Mouse (Mus musculus) natural killer cell, adult 2 months (primary cell): Measurements from ENCODE around the gene Tcf25.

Experiments used
- DNase-seq, 2 experiments: peaks; one replicate each; pipeline ENCODE4 v3.0.0; 2022; ENCODE audit warnings: low spot score in 2 of 2

Tcf25 gene

DNA sequence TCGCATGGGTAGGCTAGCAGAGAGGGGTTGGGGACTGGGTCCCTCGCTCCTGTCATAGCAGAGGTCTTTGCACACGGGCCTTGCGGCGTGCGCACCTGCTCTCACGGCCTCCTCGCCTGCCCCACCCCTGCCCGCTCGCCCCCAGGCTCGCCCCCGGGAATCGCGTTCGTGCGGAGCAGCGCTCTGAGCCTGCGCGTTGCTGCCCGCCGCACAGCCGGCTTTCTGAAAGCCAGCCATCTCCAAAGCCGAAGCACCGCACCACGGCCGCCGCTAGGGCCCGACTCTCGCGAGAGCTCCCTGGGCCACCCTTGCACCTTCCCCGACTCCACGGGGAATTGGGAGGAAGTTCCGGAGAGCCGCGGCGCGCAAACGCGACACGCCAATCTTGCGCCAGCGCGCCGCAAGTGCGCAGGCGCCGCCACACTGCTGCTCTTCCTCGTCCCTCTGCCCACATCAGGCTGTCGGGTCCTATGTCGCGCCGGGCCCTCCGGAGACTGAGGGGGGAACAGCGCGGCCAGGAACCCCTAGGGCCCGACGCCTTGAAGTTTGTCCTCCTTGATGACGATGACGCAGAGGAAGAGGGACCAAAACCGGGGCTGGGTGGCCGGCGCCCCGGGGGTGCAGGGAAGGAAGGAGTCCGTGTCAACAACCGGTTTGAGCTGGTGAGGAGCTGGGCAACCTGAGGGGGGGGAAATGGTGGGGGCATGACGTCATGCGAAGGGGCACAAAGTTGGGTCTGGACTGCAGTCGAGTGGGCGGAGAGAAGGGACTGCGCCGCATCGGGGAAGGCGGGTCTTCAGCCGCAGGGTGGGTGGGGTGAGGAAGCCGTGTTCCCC lies at the start of gene Tcf25:
Gene Tcf25, plus strand, starts transcription at position 351 of the 836 bp plus-strand sequence.
- peak; percentile 91 to 97 for DNase-seq

DNA sequence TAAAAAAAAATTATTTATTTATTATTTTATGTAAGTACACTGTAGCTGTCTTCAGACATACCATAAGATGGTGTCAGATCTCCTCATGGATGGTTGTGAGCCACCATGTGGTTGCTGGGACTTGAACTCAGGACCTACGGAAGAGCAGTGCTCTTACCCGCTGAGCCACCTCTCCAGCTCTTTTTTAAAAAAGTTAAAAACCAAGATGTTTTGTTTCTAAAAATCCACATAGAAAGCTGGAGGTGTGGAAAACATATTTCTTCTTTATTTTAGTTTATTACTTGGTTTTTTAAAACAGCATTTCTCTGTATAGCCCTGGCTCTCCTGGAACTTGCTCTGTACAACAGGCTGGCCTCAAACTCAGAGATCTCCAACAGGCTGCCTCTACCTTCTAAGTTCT lies 45.0 kb upstream of the Tcf25 start:
- DNase-seq = no peak

DNA sequence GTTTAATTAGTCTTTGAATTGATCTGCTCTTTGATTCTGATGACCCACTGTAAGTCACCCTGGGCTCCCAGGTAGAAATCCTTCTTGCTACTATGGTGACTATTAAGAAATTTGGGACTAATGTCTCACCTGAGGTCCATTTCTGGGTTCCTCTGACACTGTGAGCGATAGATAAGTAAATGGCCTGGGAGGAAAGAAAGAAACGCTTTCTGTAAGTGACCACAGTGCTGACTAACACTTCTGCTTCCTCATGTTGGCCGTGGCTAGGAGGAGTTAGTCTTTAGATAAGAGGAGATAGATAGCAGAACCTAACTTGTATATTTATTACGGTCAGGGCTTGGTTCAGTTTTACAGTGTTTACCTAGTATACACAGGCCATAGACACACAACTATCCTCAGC lies 44.2 kb upstream of the Tcf25 start:
- DNase-seq = no peak

DNA sequence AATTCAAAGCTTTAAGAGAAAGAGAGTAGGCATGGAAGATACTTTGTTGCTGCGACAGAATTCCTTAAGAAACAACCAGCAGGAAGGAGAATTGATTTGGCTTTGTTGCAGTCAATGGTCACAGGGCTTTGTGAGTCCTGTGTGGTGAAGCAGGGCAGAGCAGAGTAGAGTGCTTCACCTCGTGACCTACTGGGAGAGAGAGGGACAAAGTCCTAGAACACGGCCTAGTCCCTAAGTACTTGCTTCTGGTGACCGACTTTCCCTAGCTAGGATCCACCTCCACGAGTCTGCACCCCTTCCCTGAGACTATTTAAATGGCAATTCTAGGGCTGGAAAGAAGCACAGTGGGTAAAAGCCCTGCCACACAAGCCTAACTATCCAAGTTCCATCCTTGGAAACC lies 43.6 kb upstream of the Tcf25 start:
- DNase-seq = no peak

DNA sequence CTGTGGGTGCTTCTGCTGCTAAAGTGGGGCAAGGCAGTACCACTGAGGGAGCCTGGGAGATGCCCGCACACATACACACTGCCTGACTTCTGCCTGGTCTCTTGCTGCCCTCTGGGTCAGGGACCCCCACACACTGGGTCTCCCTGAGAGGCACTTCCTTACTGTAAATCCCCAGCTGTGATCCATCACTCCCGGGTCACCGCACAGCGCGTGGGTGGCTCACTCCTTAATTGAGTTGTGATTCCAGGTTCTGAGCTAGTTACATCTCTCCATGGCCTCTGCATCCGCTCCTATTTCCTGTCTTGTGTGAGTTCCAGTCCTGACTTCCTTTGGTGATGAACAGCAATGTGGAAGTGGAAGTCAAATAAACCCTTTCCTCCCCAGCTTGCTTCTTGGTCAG lies 42.9 kb upstream of the Tcf25 start:
- DNase-seq = no peak

DNA sequence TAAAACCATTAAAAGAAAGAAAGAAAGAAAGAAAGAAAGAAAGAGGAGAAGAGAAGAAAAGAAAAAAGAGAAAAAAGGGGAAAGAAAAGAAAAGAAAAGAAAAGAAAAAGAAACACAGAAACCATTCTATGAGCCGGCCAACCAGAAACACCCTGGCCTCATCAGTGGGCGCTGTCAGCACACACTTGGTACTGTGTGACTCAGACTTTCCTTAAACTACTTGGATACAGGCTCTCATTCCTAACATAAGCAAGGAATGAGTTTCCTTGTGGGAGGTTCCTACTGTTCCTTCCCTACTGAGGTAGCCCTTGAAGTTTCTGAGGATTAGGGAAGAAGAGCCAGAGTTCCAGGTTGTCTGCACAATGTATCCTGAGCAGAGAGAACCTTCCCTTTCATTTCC lies 42.3 kb upstream of the Tcf25 start:
- DNase-seq = no peak

DNA sequence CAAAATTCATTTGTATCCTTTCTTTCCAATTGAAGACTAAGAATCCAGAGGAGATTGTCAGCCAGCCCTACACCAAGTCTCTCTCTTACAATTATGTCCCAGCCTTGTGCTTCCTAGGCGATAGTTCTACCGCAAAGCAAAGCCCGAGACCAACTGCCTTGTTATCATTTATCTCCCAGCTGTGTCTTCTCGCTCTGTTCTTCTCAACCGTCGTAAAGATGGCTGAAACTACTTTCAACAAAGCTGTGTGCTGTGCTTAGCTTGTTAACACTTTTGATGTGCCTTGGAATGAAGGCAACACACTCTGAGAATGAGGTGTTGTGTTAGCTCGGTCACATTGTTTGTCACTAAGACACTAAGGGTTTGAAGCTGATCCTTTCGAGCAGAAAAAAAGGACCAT lies 41.7 kb upstream of the Tcf25 start:
- no peak for DNase-seq

DNA sequence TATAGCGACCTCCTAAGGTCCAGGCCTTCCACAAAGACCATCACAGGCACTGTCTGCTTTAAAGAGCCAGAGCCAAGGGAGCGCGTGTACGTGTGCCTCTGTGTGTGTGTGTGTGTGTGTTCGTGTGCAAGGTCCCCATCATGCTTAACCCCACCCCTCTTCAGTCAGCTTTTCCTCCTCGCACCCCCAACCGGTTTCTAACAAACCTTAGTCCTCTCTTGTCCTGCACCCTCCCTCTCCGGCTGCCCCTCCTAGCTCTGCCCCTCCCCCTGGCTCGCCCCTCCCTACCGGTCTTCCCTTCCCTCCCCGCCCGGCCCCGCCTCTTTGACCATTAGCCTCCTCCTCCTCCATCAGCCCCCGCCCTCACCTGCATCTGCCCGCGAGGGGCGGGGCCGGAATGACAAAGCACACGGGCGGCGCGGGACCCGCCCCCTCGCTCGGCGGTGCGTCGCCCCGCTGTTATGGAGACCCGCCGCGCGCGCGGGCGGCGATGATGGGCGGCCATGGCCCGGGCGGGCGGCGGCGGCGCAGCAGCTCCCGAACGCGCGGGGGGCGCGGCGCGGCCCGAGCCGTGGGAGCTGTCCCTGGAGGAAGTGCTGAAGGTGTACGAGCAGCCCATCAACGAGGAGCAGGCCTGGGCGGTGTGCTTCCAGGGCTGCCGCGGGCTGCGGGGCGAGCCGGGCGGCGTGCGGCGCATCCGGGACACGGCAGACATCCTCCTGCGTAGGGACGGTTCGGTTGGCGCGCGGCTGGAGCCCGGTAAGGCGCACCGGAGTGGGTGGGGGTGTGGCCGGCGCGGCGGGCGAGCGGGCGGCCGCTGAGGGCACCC lies 41.1 kb upstream of the Tcf25 start, which contains the start of gene Spire2:
Gene Spire2, plus strand, starts transcription at position 452 of the 829 bp plus-strand sequence.
- peak; percentile 31 to 67 for DNase-seq

DNA sequence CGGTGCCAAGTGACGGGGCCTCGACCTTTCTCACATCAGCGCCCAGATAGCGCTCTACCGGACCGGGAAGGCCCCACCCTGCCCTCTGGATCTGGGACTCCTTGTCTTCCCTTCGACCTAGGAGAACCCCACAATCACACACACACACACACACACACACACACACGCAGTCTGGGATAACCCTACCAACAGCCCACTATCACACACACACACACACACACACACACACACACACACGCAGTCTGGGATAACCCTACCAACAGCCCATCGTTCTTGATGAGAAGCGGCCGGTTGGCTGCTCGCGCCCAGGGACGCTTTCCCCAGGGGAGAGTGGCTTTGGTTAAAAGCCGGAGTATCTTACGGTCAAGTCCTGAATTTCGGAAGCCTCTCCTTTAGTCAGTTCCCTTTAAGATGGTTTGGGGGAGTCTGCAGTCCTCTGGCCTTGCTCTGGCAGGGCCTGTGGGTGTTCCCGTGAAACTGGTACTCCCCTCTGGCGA lies 40.4 kb upstream of the Tcf25 start:
- DNase-seq = no peak

DNA sequence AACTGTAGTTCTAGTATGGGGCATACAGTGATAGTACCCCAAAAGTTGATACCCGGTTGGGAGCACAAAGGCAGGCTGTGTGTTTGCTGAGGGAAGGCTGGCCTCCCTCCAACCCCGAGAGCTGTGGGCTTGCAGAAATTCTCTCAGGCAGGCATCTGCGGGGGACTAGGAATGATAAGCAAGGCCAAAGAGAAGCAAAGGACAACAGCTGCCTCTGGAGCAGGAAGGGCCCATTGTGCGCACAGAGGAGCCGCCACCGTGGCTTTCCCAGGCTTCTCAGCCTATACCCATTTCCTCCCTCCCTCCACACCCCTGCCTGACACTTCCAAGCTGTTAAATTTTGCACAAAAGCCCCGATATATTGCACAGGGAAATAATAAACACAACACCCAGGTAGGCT lies 39.7 kb upstream of the Tcf25 start:
- DNase-seq = no peak

DNA sequence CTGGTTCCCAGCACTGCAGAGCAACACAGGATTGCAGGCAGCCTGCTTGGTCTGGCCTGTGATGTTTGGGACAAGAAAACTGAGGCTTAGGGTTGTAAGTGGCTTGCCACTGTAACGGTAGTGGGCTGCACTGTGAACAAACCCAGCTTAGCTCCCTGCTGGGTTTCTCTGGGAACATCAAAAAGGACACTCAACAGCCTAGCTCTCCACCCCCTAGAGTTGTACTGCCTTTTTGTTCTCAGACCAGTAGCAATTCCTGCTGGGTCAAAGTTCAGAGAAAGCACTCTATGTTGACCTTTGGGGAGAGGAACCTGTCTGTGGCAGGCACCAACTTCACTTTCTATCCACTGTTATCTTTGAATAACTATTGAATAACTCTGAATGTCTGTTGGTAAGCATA lies 39.1 kb upstream of the Tcf25 start:
- no peak for DNase-seq

DNA sequence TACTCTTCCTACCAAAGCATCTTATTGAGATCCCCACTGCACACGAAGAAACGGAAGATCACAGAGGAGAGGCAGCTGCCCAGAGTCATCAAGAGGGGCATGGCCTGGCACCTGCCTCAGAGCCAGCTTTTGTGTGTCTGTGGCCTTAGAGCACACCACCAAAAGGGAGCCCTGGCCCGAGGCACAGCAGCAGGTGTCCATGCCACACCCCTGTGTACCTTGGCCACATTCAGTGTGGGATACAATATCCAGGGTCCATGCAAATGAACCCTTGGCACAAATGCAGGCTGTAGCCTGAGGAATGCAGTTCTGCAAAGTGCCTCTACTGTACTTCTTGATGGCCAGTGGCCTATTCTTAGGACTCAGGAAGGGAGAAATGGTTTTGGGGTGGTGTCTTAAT lies 36.1 kb upstream of the Tcf25 start:
- no peak for DNase-seq

DNA sequence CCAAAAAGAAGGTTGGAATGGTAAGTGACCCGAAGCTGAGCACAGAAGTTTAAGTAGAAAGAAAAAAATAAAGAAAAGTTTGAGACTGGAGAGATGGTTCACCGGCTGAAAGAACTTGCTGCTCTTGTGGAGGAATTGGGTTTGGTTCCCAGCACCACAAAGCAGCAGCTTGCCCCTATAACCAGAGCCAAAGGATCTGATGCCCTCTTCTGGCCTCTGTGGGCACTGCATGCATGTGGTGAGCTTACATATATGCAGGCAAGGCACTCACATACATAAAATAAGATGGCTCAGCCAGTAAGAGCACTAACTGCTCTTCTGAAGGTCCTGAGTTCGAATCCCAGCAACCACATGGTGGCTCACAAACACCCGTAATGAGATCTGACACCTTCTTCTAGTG lies 33.5 kb upstream of the Tcf25 start:
- DNase-seq = peak in 1 of 2 experiments; percentile 18

DNA sequence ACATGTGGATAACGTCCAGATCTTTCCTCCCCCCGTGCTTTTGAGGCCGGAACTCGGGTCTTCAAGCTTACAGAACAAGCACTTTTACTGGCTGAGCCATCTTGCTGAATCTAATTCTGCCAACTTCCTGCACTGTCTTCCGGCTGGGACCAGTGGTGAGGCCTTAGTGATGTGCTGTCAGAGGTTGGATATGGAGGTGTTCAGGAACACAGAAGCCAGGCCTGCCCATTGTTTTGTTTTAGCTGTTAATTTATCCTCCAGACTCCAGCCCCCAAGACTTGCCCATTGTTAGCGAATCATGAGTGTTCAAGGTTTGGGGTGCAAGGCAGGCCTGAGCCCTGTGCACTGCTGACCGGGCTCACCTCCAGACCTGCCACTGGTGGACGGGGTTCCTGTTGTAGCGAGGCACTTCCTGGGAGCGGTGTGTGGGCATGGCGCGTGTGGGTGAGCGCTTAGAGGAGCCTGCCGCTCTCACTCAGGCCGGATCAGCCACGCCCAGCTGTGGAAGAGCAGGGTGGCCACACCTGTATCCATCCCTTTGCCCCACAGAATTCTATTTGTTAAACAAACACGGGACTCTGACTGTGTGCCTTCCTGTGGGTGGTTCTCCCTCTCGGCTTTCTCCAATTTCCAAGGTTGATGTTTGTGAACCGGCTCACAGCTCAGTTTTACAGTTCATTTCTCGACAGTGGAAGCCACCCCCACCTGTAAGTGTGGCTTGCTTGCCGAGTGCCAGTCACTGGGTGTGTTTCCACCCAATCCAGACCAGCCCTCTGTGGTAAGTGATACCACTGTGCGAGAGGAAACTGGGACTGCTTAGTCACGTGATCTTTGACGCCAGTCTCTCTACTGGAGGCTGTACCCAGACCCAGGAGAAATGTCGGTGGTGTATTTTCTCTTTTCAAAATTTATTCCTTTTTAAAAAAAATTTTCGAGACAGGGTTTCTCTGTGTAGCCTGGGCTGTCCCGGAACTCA lies 32.2 kb upstream of the Tcf25 start:
- no peak for DNase-seq

DNA sequence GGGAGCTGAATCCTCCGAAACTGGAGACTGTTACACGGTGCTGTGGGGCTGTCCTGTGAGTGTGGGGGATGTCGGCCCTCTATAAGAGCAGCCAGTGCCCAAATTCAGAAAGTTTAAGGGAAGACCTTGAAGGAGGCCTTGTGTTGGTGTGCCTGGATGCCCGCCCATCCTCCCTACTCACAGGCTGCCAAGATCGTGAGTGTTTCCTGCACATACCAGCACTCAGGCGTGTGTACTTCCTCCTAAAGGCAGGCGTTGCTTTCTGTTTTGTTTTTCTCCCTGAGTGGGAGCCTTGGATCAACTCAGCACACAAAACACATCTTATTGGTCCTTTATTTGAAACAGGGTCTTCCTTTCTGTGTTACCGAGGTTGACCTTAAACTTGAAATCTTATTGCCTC lies 31.3 kb upstream of the Tcf25 start:
- DNase-seq = no peak

DNA sequence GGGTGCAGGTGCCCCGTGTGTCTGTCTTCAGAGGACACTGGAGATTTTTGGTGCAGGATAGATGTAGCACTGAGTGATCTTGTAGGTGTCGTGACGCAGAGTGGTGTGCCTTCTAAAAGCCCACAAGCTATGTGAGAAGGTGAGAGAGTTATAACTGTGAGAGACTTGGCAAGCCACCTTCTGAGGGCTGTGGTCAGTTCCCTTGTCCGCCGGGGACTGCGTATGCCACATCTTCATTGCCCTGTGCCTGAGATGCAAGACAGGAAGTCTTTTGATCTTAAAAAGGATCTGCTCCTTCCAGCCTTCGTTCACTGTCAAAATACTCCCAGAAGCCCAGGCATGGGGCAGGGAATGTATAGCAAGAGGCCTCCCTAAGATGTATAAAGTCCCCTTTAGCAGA lies 30.6 kb upstream of the Tcf25 start:
- DNase-seq = peak; percentile 31 to 58

DNA sequence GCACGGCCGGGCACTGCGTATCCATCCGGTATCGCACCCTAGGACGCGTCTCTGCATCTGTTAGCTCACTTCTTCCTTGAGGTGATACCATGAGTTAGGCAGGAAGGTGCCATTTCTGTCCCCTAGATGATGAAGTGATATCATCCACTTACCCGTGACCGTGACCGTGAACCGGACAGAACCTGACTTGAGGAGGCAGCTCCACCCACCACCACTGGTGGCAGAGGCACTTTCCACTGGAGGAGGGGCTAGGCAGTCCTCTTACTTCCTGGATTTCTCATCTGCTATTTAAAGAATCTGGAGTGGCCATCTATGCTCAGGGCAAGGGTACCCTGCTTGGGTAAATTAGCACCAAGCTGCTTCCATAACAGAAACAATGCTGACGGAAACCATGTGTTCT lies 30.1 kb upstream of the Tcf25 start:
- DNase-seq = peak; percentile 10 to 31

DNA sequence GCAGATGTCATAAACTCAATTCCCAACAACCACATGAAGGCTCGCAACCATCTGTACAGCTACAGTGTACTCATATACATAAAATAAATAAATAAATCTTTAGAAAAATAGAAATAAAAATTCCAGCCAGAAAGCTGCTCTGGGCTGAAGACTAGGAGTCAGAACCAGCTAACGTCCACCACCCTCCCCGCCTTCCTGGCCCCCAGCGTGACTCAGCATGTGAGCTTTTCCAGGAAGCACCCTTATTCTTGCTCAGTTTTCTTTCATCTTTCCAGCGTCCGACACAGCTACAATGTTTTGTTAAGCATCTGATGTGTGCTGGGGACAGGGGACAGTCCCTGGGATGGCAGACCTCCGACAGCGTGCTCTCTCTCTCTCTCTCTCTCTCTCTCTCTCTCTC lies 28.4 kb upstream of the Tcf25 start:
- DNase-seq = no peak

DNA sequence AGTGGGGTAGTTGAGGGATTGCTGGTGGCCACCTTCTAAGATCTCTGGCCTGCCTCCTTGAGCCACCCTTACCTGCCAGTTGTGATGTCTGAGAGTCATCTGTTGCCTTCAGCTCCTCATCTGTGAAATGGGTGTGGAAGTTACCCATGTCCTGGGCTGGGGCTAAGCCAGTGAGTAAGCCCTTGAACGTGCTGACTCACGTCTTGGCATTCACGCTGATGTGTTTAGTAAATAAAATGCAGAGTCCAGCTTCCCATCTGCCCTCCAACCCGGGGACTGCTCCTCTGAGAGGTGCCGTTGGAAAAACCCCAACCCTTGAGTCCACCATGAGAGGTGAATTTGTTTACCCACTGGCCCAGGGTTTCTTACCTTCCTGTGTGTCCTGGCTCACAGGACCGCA lies 27.7 kb upstream of the Tcf25 start:
- no peak for DNase-seq

DNA sequence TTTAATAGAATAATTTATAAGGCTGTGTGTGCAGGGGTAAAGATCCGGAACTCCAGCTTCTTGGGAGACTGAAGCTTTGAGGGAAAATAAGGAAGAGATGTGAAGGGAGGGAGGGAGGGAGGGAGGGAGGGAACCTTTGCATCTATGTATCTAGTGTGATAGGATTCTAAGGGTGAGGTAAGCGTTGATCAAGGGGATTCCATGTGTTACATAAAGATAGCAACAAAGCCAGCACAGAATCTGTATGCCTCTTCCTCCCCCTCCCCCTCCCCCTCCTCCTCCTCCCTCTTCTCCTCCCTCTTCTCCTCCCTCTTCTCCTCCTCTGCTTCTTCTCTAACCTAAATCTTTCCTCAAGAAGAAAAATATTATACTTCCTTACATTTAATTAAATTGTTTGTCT lies 26.3 kb upstream of the Tcf25 start:
- DNase-seq = no peak

DNA sequence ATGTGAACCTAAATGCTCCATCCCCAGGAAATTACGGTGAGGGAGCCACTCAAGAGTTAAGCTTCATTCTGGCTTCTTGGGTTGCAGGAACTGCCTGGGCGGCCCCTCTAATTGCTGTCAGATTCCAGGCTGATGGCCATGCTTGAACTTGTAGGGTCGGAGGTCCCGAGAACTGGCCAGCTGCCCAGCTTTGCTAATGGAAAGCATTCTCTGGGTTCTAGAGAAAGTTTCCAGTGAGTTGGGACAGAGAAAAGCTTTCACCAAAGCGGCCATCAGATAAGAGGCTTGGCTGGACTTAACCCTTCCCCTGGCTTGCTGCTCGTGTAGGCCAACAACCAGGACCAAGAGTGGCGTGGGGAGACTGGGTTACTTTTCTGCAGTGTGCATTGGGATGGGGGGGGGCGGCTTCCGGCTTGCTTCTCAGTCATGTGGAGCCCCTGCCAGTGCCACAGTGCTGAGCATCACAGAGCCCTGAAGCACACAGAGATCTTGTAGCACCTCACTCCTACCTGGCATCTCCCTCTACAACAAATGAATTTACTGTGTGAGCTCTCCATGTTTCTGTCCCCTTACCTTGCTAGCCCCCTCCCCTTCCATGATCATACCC lies 25.2 kb upstream of the Tcf25 start:
- no peak for DNase-seq
